Mouse (Mus musculus): ENCODE data around the gene Sept9. TPM values are rescaled to one million over a fixed set of nuclear protein-coding genes. Genes with fewer than 3 reads are reported as not detected.

Gene Sept9
- polyA plus RNA-seq, 1 experiment = not detected

GRCm38 (mm10) chr11:117345022-117345765, 145.7 kb downstream of the Sept9 start:
- 38% methylated on average over 12 of the region's 12 CpGs for WGBS

GRCm38 (mm10) chr11:117347256-117347655, 147.8 kb downstream of the Sept9 start:
- Histone ChIP-seq H3K27ac (ENCODE audit: insufficient read depth, low read depth, low read length) (no peak overlapping the region), H3K4me1 (ENCODE audit: control insufficient read depth, insufficient read depth, low read length) (peaks cover 43% of the 10 kb centered on the region), H3K4me3 (ENCODE audit: insufficient read depth, low read depth, low read length) (no peak overlapping the region)
- TF ChIP-seq POLR2A (IDR thresholded peaks at IDR 0.05; ENCODE audit: insufficient read depth, low read depth, low read length) (no peak), CTCF (IDR thresholded peaks at IDR 0.05; ENCODE audit: insufficient read depth, low read depth, low read length) (no peak)
- WGBS = 93% methylated on average over 4 of the region's 4 CpGs

More at GRCm38 (mm10) chr11:117345022-117345765, 145.7 kb downstream of the Sept9 start:
- Histone ChIP-seq H3K4me3 (ENCODE audit: insufficient read depth, low read depth, low read length) (no peak overlapping the region), H3K4me1 (ENCODE audit: control insufficient read depth, insufficient read depth, low read length) (peaks cover 48% of the 10 kb centered on the region), H3K27ac (ENCODE audit: insufficient read depth, low read depth, low read length) (no peak overlapping the region)
- TF ChIP-seq POLR2A (IDR thresholded peaks at IDR 0.05; ENCODE audit: insufficient read depth, low read depth, low read length) (no peak), CTCF (IDR thresholded peaks at IDR 0.05; ENCODE audit: insufficient read depth, low read depth, low read length) (no peak)

- 42% methylated on average over 10 of the region's 10 CpGs for WGBS
- TF ChIP-seq POLR2A (IDR thresholded peaks at IDR 0.05; ENCODE audit: insufficient read depth, low read depth, low read length) (no peak), CTCF (IDR thresholded peaks at IDR 0.05; ENCODE audit: insufficient read depth, low read depth, low read length) (no peak)
- Histone ChIP-seq H3K27ac (ENCODE audit: insufficient read depth, low read depth, low read length) (no peak overlapping the region), H3K4me3 (ENCODE audit: insufficient read depth, low read depth, low read length) (no peak overlapping the region), H3K4me1 (ENCODE audit: control insufficient read depth, insufficient read depth, low read length) (peaks cover 50% of the 10 kb centered on the region)
Observed at GRCm38 (mm10) chr11:117348429-117349103, 149.1 kb downstream of the Sept9 start.

- WGBS = 72% methylated on average over 20 of the region's 20 CpGs
- TF ChIP-seq CTCF (IDR thresholded peaks at IDR 0.05; ENCODE audit: insufficient read depth, low read depth, low read length) = no peak
- TF ChIP-seq POLR2A (IDR thresholded peaks at IDR 0.05; ENCODE audit: insufficient read depth, low read depth, low read length) = no peak
- no peak overlapping the region for H3K27ac ChIP-seq (ENCODE audit: insufficient read depth, low read depth, low read length)
- peaks cover 45% of the 10 kb centered on the region for H3K4me1 ChIP-seq (ENCODE audit: control insufficient read depth, insufficient read depth, low read length)
- no peak overlapping the region for H3K4me3 ChIP-seq (ENCODE audit: insufficient read depth, low read depth, low read length)
Observed at GRCm38 (mm10) chr11:117349429-117350363, 150.2 kb downstream of the Sept9 start.

- H3K4me1 ChIP-seq (ENCODE audit: control insufficient read depth, insufficient read depth, low read length) = peaks cover 36% of the 10 kb centered on the region
- no peak overlapping the region for H3K4me3 ChIP-seq (ENCODE audit: insufficient read depth, low read depth, low read length)
- no peak overlapping the region for H3K27ac ChIP-seq (ENCODE audit: insufficient read depth, low read depth, low read length)
- WGBS = 91% methylated on average over 11 of the region's 11 CpGs
- TF ChIP-seq POLR2A (IDR thresholded peaks at IDR 0.05; ENCODE audit: insufficient read depth, low read depth, low read length) (no peak), CTCF (IDR thresholded peaks at IDR 0.05; ENCODE audit: insufficient read depth, low read depth, low read length) (no peak)
Observed at GRCm38 (mm10) chr11:117350462-117351222, 151.2 kb downstream of the Sept9 start.

- Histone ChIP-seq H3K4me1 (ENCODE audit: control insufficient read depth, insufficient read depth, low read length) (peaks cover 25% of the 10 kb centered on the region), H3K27ac (ENCODE audit: insufficient read depth, low read depth, low read length) (no peak overlapping the region), H3K4me3 (ENCODE audit: insufficient read depth, low read depth, low read length) (no peak overlapping the region)
- 92% methylated on average over 11 of the region's 11 CpGs for WGBS
- TF ChIP-seq POLR2A (IDR thresholded peaks at IDR 0.05; ENCODE audit: insufficient read depth, low read depth, low read length) = no peak
- TF ChIP-seq CTCF (IDR thresholded peaks at IDR 0.05; ENCODE audit: insufficient read depth, low read depth, low read length) = no peak
Observed at GRCm38 (mm10) chr11:117353126-117353525, 153.7 kb downstream of the Sept9 start.

- no peak for TF ChIP-seq CTCF (IDR thresholded peaks at IDR 0.05; ENCODE audit: insufficient read depth, low read depth, low read length)
- no peak for TF ChIP-seq POLR2A (IDR thresholded peaks at IDR 0.05; ENCODE audit: insufficient read depth, low read depth, low read length)
- Histone ChIP-seq H3K4me3 (ENCODE audit: insufficient read depth, low read depth, low read length) (no peak overlapping the region), H3K27ac (ENCODE audit: insufficient read depth, low read depth, low read length) (no peak overlapping the region), H3K4me1 (ENCODE audit: control insufficient read depth, insufficient read depth, low read length) (peaks cover 18% of the 10 kb centered on the region)
- WGBS = 93% methylated on average over 4 of the region's 4 CpGs
Observed at GRCm38 (mm10) chr11:117354107-117354506, 154.6 kb downstream of the Sept9 start.

GRCm38 (mm10) chr11:117356937-117357336, 157.5 kb downstream of the Sept9 start:
- Histone ChIP-seq H3K4me1 (ENCODE audit: control insufficient read depth, insufficient read depth, low read length) (peaks cover 7% of the 10 kb centered on the region), H3K4me3 (ENCODE audit: insufficient read depth, low read depth, low read length) (no peak overlapping the region), H3K27ac (ENCODE audit: insufficient read depth, low read depth, low read length) (no peak overlapping the region)
- TF ChIP-seq CTCF (IDR thresholded peaks at IDR 0.05; ENCODE audit: insufficient read depth, low read depth, low read length) (no peak), POLR2A (IDR thresholded peaks at IDR 0.05; ENCODE audit: insufficient read depth, low read depth, low read length) (no peak)
- 82% methylated on average over 3 of the region's 3 CpGs for WGBS
